Mouse (Mus musculus): ENCODE measurements around the gene Pard3. TPM values are rescaled to one million over a fixed set of nuclear protein-coding genes. Genes with fewer than 3 reads are reported as not detected.

The Pard3 gene
- polyA plus RNA-seq, 1 experiment from 2014 or later = 22.7 TPM

GRCm38 (mm10) chr8:127139154-127139553 is 75.5 kb downstream of the Pard3 start:
- no peaks in the 10 kb centered on the region for H3K27me3 ChIP-seq (ENCODE audit: control insufficient read depth, insufficient read depth, low read length)
- ATAC-seq (ENCODE audit: low read depth) = peak; percentile 71; the same call in 1 of the 2 replicates
- no peaks in the 10 kb centered on the region for H3K36me3 ChIP-seq (ENCODE audit: control insufficient read depth, insufficient read depth, low read length)
- no peak overlapping the region for H3K27ac ChIP-seq (ENCODE audit: low read depth, low read length)
- H3K4me2 ChIP-seq (ENCODE audit: low read depth, low read length) = no peak overlapping the region
- no peak overlapping the region for H3K9ac ChIP-seq (replicated peaks; ENCODE audit: low read depth, low read length)
- peaks cover 4% of the 10 kb centered on the region; the same call in 1 of the 2 replicates for H3K4me1 ChIP-seq (ENCODE audit: control insufficient read depth, insufficient read depth, low read length)
- H3K4me3 ChIP-seq (ENCODE audit: low read depth, low read length) = no peak overlapping the region
- H3K9me3 ChIP-seq (ENCODE audit: control insufficient read depth, low read length) = no peaks in the 10 kb centered on the region
- WGBS = 47% methylated on average over 1 of the region's 1 CpGs

DNA sequence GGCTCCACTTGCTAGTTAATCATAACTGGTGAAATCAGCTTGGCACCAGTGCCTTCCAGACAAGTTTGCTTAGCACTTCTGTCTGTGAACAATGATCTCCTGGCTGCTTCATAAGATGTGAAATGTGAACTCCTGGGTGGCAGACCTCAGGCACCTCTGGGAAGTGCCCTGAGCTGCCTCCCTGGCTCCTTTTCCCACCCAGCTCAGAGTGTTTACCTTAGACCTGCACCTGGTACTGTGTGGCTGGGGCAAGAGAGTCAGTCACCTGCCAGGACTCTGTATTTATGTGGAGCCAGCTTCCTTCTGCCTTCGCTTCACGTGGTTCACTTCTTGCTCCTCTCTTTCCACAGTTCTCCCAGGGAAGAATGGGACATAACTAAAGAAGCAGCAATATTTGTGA is 77.3 kb downstream of the Pard3 start:
- no peak overlapping the region for H3K9ac ChIP-seq (replicated peaks; ENCODE audit: low read depth, low read length)
- no peaks in the 10 kb centered on the region for H3K9me3 ChIP-seq (ENCODE audit: control insufficient read depth, low read length)
- ATAC-seq (ENCODE audit: low read depth) = no peak
- no peaks in the 10 kb centered on the region for H3K27me3 ChIP-seq (ENCODE audit: control insufficient read depth, insufficient read depth, low read length)
- 97% methylated on average over 2 of the region's 2 CpGs for WGBS
- no peak overlapping the region for H3K4me2 ChIP-seq (ENCODE audit: low read depth, low read length)
- H3K27ac ChIP-seq (ENCODE audit: low read depth, low read length) = no peak overlapping the region
- H3K36me3 ChIP-seq (ENCODE audit: control insufficient read depth, insufficient read depth, low read length) = no peaks in the 10 kb centered on the region
- H3K4me3 ChIP-seq (ENCODE audit: low read depth, low read length) = no peak overlapping the region
- H3K4me1 ChIP-seq (ENCODE audit: control insufficient read depth, insufficient read depth, low read length) = no peaks in the 10 kb centered on the region

DNA sequence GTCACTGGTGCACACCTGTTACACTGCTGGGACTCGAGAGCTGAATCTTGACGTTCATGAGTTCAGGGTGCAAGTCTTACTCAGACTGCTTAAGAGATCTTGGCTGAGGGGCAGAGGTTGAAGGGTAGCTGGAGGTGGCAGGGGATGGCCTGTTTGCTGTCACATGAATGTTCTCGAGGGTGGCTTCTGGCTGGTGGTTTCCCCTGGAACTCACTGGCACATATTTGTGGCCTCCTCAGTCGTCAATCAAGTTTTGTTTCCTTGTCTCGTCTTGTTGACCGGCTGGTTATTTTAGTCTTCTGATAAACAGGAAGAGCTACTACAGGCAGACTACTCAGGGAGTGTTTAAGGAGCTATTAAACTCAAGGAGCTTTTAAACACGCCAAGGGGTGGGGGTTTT is 79.9 kb downstream of the Pard3 start:
- no peaks in the 10 kb centered on the region for H3K27me3 ChIP-seq (ENCODE audit: control insufficient read depth, insufficient read depth, low read length)
- peaks cover 2% of the 10 kb centered on the region; the same call in 1 of the 2 replicates for H3K4me1 ChIP-seq (ENCODE audit: control insufficient read depth, insufficient read depth, low read length)
- no peak overlapping the region for H3K9ac ChIP-seq (replicated peaks; ENCODE audit: low read depth, low read length)
- H3K4me2 ChIP-seq (ENCODE audit: low read depth, low read length) = no peak overlapping the region
- 67% methylated on average over 7 of the region's 7 CpGs for WGBS
- no peaks in the 10 kb centered on the region for H3K36me3 ChIP-seq (ENCODE audit: control insufficient read depth, insufficient read depth, low read length)
- H3K9me3 ChIP-seq (ENCODE audit: control insufficient read depth, low read length) = no peaks in the 10 kb centered on the region
- H3K27ac ChIP-seq (ENCODE audit: low read depth, low read length) = no peak overlapping the region
- no peak overlapping the region for H3K4me3 ChIP-seq (ENCODE audit: low read depth, low read length)
- ATAC-seq (ENCODE audit: low read depth) = no peak

DNA sequence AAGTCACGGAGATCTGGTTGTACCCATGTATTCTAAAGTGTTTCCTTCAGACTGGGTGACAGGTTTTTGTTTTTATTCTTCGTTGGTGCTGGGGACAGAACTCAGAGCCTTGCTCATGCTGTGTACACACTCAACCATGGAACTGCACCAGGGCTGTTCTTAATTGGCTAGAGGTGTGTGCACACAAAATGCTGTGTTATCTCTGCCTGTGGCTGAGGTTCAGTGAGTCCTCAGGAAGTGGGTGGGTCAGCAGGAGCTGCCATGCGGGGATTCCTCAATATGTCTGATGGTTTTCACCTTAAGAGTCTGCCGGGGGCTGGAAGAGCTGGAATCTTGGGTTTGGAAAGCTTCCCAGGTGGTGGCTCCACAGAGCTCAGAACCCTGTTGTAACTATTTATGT is 80.9 kb downstream of the Pard3 start:
- Histone ChIP-seq H3K36me3 (ENCODE audit: control insufficient read depth, insufficient read depth, low read length) (no peaks in the 10 kb centered on the region), H3K4me1 (ENCODE audit: control insufficient read depth, insufficient read depth, low read length) (peaks cover 2% of the 10 kb centered on the region; the same call in 1 of the 2 replicates), H3K4me3 (ENCODE audit: low read depth, low read length) (no peak overlapping the region), H3K27ac (ENCODE audit: low read depth, low read length) (no peak overlapping the region), H3K27me3 (ENCODE audit: control insufficient read depth, insufficient read depth, low read length) (no peaks in the 10 kb centered on the region), H3K9me3 (ENCODE audit: control insufficient read depth, low read length) (no peaks in the 10 kb centered on the region), H3K4me2 (ENCODE audit: low read depth, low read length) (no peak overlapping the region), H3K9ac (replicated peaks; ENCODE audit: low read depth, low read length) (no peak overlapping the region)
- 70% methylated on average over 4 of the region's 4 CpGs for WGBS
- ATAC-seq (ENCODE audit: low read depth) = no peak

DNA sequence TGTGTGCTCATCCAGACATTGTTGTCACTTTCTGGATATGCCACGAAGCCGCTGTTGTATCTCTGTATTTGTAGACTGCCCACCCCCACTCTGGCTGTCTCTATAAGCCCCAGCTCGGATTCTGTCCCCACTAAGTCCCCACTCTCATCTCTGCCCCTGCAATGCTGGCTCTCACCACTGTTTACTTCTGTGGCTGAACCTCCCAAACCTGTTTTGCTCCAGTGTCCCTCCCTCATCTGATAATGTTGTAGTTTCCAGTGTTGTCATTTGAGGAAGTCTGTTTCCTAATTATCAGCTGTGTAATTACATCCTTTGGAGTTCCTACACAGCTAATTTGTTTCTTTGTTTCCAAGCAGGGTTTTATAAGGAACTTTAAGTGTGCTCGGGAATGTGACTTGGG is 81.4 kb downstream of the Pard3 start:
- 58% methylated on average over 4 of the region's 4 CpGs for WGBS
- H3K36me3 ChIP-seq (ENCODE audit: control insufficient read depth, insufficient read depth, low read length) = no peaks in the 10 kb centered on the region
- H3K27me3 ChIP-seq (ENCODE audit: control insufficient read depth, insufficient read depth, low read length) = no peaks in the 10 kb centered on the region
- H3K9me3 ChIP-seq (ENCODE audit: control insufficient read depth, low read length) = no peaks in the 10 kb centered on the region
- no peak overlapping the region for H3K27ac ChIP-seq (ENCODE audit: low read depth, low read length)
- H3K4me3 ChIP-seq (ENCODE audit: low read depth, low read length) = no peak overlapping the region
- no peak for ATAC-seq (ENCODE audit: low read depth)
- no peak overlapping the region for H3K9ac ChIP-seq (replicated peaks; ENCODE audit: low read depth, low read length)
- peaks cover 2% of the 10 kb centered on the region; the same call in 1 of the 2 replicates for H3K4me1 ChIP-seq (ENCODE audit: control insufficient read depth, insufficient read depth, low read length)
- H3K4me2 ChIP-seq (ENCODE audit: low read depth, low read length) = no peak overlapping the region

GRCm38 (mm10) chr8:127146055-127146454 is 82.4 kb downstream of the Pard3 start:
- Histone ChIP-seq H3K36me3 (ENCODE audit: control insufficient read depth, insufficient read depth, low read length) (no peaks in the 10 kb centered on the region), H3K27ac (ENCODE audit: low read depth, low read length) (no peak overlapping the region), H3K4me3 (ENCODE audit: low read depth, low read length) (no peak overlapping the region), H3K4me1 (ENCODE audit: control insufficient read depth, insufficient read depth, low read length) (peaks cover 2% of the 10 kb centered on the region; the same call in 1 of the 2 replicates), H3K27me3 (ENCODE audit: control insufficient read depth, insufficient read depth, low read length) (no peaks in the 10 kb centered on the region), H3K9me3 (ENCODE audit: control insufficient read depth, low read length) (no peaks in the 10 kb centered on the region), H3K9ac (replicated peaks; ENCODE audit: low read depth, low read length) (no peak overlapping the region), H3K4me2 (ENCODE audit: low read depth, low read length) (no peak overlapping the region)
- WGBS = 70% methylated on average over 4 of the region's 4 CpGs
- no peak for ATAC-seq (ENCODE audit: low read depth)

- H3K4me2 ChIP-seq (ENCODE audit: low read depth, low read length) = no peak overlapping the region
- no peaks in the 10 kb centered on the region for H3K9me3 ChIP-seq (ENCODE audit: control insufficient read depth, low read length)
- H3K4me3 ChIP-seq (ENCODE audit: low read depth, low read length) = no peak overlapping the region
- 72% methylated on average over 7 of the region's 7 CpGs for WGBS
- peaks cover 2% of the 10 kb centered on the region; the same call in 1 of the 2 replicates for H3K4me1 ChIP-seq (ENCODE audit: control insufficient read depth, insufficient read depth, low read length)
- no peak for ATAC-seq (ENCODE audit: low read depth)
- H3K9ac ChIP-seq (replicated peaks; ENCODE audit: low read depth, low read length) = no peak overlapping the region
- H3K36me3 ChIP-seq (ENCODE audit: control insufficient read depth, insufficient read depth, low read length) = no peaks in the 10 kb centered on the region
- H3K27me3 ChIP-seq (ENCODE audit: control insufficient read depth, insufficient read depth, low read length) = no peaks in the 10 kb centered on the region
- H3K27ac ChIP-seq (ENCODE audit: low read depth, low read length) = no peak overlapping the region
These were observed 85.1 kb downstream of the Pard3 start for GRCm38 (mm10) chr8:127148821-127149220.

DNA sequence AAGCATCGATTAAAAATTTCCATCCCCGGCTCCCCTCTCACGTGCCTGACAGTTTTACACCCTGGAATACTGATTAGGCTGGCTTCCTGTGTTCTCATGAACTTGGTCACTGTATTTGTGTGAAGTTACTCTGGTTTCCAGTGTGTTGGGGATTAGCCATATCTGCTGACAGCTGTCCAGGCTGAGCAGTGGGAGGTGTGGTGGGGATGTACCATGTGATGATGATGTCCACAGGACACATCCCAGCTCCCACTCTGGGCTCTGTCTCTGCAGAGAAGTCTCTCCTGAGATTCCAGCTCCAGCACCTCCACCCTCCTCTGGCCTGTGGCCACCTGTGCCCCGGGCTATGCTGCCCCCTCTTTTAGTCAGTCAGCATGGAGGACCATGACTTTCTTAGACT is 87.0 kb downstream of the Pard3 start:
- no peak overlapping the region for H3K9ac ChIP-seq (replicated peaks; ENCODE audit: low read depth, low read length)
- H3K4me3 ChIP-seq (ENCODE audit: low read depth, low read length) = no peak overlapping the region
- no peak overlapping the region for H3K27ac ChIP-seq (ENCODE audit: low read depth, low read length)
- no peaks in the 10 kb centered on the region for H3K36me3 ChIP-seq (ENCODE audit: control insufficient read depth, insufficient read depth, low read length)
- H3K27me3 ChIP-seq (ENCODE audit: control insufficient read depth, insufficient read depth, low read length) = no peaks in the 10 kb centered on the region
- ATAC-seq (ENCODE audit: low read depth) = no peak
- no peaks in the 10 kb centered on the region for H3K9me3 ChIP-seq (ENCODE audit: control insufficient read depth, low read length)
- no peak overlapping the region for H3K4me2 ChIP-seq (ENCODE audit: low read depth, low read length)
- peaks cover 2% of the 10 kb centered on the region; the same call in 1 of the 2 replicates for H3K4me1 ChIP-seq (ENCODE audit: control insufficient read depth, insufficient read depth, low read length)
- 80% methylated on average over 4 of the region's 4 CpGs for WGBS

GRCm38 (mm10) chr8:127151706-127152105 is 88.0 kb downstream of the Pard3 start:
- WGBS = 51% methylated on average over 3 of the region's 3 CpGs
- Histone ChIP-seq H3K36me3 (ENCODE audit: control insufficient read depth, insufficient read depth, low read length) (no peaks in the 10 kb centered on the region), H3K27me3 (ENCODE audit: control insufficient read depth, insufficient read depth, low read length) (no peaks in the 10 kb centered on the region), H3K9me3 (ENCODE audit: control insufficient read depth, low read length) (no peaks in the 10 kb centered on the region), H3K4me2 (ENCODE audit: low read depth, low read length) (no peak overlapping the region), H3K4me1 (ENCODE audit: control insufficient read depth, insufficient read depth, low read length) (peaks cover 1% of the 10 kb centered on the region; the same call in 1 of the 2 replicates), H3K9ac (replicated peaks; ENCODE audit: low read depth, low read length) (no peak overlapping the region), H3K27ac (ENCODE audit: low read depth, low read length) (no peak overlapping the region), H3K4me3 (ENCODE audit: low read depth, low read length) (no peak overlapping the region)
- ATAC-seq (ENCODE audit: low read depth) = no peak
